Mouse (Mus musculus) urinary bladder, postnatal 25 days (tissue): Measurements from ENCODE around the gene Wfdc10.

Experiments used
- DNase-seq: peaks from one replicate; pipeline ENCODE4 v3.0.0; 2022; ENCODE audit warnings: low spot score

The Wfdc10 gene

DNA sequence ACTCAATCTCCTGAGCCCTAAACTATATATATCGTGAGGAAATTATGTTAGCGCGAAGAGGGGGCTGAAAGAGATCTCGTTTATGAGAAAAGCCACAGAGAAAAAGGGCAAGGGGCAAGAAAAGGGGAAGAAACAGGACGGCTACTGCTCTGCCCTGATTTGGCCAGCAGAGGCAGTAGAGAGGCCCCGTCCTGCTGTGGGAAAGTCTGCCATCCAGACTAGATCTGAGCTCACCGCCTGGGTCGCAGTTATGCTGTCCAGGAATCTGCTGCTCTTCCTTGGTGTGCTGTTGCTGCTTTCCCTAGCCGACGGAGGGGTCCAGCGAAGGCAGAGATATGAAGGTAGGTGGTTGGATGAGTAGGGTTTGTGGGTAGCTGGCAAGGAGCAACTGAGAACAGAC, at the start of gene Wfdc10:
TSS of gene Wfdc10 (plus strand) at position 189 of the 400 bp plus-strand sequence.
- peak; percentile 26 for DNase-seq

DNA sequence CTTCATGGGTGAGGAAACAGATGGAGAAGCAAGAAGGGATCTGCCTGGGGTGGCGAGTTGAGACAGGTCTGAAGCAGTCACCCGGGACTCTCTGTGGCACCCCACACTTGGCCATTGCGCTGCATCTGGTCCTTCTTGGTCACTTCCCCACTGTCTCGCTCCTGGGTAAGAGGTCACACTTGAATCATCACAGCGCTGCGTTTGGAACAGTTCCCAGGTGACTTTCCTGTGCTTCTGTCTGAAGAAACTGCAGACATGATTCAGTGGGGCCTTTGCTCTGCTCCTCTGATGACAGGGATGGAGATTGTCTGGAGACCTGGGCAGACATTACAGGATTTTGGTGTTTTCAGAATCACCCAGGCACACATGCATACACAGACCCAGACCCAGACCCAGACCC, 47.1 kb upstream of the Wfdc10 start:
- DNase-seq, result no peak

DNA sequence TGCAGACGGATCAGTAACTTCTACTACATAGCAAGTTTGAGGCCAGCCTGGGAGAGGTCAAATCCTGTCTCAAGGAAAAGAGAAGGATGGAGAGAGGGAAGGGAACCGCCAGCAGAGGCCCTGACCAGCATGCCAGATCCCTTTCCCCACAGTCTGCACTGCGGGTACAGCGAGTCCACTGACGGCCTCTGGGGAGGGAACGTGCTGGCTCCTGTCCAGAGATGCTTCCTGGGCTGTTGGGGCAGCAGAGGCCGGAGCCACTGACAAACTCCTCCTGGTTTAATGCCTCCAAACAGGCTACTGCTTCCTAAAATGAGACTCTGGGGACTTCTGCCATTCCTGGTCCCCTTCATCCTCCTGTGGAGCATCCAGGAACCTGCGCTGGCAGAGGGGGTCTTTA, 42.4 kb upstream of the Wfdc10 start, which contains the start of the genes Wfdc6b and Wfdc8:
TSS of gene Wfdc6b (plus strand) at position 52 of the 400 bp plus-strand sequence.
TSS of gene Wfdc8 (minus strand) at position 156 of the 400 bp plus-strand sequence.
- peak; percentile 14 for DNase-seq

DNA sequence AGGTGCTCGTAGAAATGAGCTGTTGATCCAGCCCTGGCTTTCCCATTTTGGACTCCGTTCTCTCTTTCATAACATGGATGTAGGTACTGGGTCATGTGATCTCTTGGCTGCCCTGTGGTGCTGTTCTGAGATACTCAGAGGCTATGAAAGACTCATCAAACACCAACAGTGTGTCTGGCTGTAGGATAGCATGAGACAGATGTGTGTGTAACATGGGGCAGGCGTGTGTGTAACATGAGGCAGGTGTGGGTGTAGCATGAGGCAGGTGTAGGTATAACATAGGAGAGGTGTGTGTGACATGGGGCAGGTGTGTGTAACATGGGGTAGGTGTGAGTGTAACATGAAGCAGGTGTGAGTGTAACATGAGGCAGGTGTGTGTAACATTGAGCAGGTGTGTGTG, 40.5 kb upstream of the Wfdc10 start:
- no peak for DNase-seq

DNA sequence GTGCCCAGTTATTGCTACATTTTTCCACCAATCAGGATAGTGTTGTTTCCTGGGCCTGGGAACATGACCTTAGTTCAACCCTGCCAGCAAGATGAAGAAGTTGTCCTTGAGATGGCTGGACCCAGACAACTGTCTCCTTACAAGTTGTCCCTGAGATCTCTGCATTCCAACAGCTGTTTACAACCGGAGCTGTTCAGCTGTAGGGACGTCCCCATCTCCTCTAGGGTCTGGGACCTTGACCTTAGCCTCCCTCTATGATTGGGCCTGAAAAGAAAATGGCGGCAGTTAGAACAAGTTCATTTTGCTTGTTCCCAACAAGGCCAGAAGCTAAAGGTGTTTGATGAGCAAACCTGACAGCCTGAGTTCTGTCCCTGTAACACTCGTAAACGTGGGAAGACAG, 36.8 kb upstream of the Wfdc10 start:
- DNase-seq, result no peak

DNA sequence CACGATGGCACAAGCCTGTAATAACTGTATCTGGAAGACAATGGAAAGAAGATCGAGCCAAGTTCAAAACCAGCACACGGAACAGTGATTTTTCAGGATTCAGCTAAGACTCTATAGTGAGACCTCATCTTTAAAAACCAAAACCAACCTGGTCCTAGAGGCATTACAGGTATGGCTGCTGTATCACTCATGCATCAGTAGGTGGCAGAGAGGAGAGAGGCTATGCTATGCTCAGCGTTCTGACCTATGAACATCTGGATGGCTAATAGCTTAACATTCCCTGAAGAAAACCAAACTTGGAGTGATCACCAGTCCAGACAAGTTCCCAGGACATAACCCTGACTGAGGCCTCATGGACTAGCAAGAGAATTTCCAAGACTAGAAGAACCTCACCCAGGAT, 34.1 kb upstream of the Wfdc10 start:
- no peak for DNase-seq

DNA sequence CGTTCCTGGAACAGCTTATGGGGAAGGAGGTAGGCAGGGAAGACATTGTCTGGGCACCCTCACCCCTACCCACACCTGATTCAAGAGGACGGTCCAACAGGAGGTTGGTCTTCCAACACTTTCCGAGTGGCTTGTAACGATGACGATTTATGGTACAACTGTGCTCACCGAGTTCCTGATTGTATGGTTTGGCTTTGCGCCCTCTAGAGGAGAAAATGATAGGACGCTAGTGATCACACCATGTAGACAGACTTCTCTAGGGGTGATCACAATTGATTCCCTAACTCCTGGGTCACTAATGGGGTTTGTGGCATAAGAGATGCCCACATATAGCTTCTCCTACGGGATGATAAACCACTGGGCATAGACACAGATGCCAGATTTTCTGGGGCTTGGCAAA, 20.6 kb upstream of the Wfdc10 start:
- no peak for DNase-seq

DNA sequence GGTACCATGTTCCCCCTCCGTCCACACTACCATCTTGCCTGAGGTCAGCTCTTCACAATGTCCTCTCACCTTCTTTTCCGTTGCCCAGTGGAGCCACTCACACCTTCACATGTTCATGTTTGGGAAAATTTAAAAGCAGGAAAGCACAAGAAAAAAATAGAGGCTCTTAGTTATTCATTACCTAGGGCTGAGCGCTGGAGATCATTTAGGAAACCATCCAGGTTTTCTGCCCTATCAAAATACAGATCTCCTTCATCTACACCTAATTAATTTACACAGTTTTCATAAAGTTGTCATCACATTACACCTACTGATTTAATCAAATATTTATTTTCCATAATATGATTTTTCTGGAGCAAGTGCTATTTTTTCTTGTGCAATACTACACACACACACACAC, 17.1 kb upstream of the Wfdc10 start, which contains the start of gene Wfdc16:
TSS of gene Wfdc16 (minus strand) at position 101 of the 400 bp plus-strand sequence.
- no peak for DNase-seq

DNA sequence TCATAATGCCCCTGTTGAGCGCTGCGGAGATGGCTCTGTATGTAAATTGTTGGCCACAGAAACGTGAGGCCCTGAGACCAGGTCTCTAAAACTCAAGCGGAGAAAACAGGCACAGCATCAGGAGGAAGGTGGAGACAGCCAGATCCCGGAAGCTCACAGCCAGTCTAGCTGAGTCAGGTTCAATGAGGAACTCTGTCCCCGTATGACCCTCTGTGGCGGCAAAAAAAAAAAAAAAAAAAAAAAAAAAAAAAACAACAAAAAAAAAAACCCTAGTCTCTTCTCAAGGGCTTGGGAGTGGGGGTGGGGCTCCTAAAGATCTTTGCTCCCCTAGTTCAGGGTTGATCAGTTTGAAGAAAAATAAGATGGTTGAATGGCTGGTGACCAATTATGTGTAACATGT, 14.7 kb upstream of the Wfdc10 start:
- no peak for DNase-seq

DNA sequence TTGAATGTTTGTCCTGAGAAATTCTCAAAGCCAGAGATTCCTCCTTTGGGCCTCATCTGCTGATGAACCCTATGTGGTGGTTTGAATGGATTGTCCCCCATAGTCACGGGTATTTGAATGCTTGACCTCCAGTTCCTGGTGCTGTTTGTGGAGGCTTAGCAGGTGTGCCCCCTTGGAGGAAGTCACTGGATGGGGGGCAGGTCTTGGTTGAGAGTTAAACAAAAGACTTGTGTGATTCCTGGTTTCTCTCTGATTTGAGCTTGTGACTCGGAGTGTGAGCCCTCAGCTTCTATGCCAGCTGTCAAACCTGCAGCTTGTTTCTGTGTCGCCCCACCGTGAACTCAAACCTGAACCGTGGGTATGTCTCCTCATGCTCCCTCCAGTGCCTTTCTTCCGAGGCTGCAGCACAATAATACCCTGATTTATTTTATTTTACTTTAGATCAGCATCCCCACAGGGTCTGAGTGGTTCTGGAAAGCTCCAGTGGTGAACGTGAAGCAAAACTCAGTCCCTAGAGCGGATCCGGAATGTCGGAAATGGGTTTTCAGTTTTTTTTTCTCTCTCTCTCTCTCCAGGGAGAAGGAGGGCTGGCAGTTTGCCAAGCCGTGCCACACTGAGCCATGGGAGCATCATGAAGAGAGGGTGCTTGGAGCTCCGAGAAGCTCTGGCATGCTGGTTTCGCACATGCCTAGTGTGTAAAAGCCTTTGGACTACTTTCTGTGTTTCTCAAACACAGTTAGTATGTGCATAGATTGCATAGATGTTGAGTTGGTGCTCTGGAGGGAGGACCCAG, 13.8 kb upstream of the Wfdc10 start:
- DNase-seq, result no peak

DNA sequence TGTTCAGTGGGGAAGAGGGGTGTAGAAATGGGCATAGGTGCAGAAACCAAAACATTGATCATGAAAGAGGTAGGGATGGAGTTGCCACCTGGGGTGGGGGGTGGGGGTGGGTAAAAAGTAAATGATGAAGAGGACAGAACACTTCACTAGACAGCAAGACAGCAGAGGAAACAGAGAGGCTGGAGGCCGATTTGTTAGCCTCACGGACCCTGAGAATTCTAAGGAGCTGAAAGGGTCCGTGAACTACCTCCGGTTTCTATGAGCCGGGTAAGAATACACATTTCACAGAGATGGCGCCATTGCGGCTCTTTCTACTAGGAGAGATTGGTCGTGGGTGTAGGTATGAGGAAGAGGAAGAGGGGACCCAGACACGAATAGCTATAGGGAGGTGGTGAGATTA, 637 bp downstream of the Wfdc10 start, which contains the start of gene Wfdc9:
TSS of gene Wfdc9 (minus strand) at position 101 of the 400 bp plus-strand sequence.
- no peak for DNase-seq

DNA sequence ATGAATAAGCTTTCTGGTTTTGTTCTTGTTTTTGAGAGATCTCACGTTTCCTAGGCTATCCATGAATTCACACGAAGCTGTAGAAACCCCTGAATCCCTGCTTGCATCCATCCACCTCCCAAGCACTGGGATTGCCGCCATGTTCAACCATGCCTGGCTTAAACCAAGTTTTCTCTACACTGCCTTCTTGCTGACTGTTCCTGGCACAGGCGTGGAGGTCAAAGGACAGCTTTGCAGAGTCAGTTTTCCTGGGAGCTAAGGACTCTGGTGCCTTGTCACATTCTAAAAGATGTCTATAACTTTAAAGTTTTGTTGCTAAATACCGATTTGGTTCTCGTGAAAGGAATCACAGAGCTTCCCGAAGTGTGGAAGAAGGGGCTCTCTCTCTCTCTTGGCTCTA, 9.0 kb downstream of the Wfdc10 start:
- no peak for DNase-seq

DNA sequence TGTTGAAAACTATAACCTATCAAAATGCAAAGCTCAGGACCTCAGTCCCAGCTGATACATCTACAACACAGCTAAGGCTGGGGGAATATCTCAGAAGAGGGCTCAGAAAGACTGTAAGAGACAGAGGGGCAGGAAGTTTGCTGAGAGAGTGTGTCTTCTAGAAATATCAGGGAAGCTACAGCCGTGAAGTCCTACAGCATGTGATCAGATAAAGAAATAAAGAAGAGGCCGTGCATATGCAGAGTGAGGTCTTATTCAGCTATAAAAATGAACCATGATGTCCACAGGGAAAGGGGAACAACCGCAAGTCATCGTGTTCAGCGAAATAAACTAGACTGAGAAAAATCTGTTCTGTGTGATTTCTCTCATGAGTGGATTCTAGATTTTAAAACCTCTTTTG, 14.4 kb downstream of the Wfdc10 start:
- DNase-seq, result no peak

DNA sequence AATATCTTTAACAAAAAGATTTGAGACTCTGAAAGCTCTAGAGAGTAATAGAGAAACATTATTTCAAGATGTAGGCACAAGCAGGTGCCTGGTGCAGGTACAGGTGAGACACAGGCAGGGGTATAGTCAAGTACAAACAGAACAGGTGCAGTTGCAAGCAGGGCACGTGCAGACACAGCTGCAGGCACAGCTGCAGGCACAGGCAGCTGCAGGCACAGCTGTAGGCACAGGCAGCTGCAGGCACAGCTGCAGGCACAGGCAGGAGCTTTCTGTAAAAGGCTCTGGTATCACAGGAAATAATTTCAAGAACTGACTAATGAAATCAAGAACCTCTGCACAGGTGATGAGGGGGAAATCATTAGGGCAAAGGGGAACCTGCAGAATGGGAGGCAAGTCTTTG, 15.1 kb downstream of the Wfdc10 start:
- DNase-seq, result no peak

DNA sequence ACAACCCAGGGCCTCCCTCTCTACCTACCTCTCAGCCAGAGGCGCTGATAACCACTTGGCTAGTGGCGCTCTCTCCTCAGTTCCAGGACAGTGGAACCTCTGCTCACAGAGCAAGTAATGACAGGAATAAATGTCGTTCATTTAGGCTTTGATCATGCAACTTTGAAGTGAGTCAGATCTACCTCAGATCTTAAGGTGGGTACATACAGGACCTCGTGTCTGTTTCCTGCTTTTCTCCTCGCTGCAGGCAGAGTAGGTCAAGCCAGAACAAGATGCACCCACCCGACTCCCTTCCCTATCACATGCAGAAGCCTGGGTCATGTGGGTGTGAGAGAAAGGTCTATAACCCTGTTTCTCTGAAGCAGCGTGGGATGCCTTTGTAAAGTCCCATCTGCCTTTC, 18.1 kb downstream of the Wfdc10 start, which contains the start of gene Wfdc11:
TSS of gene Wfdc11 (minus strand) at position 101 of the 400 bp plus-strand sequence.
- DNase-seq, result no peak

DNA sequence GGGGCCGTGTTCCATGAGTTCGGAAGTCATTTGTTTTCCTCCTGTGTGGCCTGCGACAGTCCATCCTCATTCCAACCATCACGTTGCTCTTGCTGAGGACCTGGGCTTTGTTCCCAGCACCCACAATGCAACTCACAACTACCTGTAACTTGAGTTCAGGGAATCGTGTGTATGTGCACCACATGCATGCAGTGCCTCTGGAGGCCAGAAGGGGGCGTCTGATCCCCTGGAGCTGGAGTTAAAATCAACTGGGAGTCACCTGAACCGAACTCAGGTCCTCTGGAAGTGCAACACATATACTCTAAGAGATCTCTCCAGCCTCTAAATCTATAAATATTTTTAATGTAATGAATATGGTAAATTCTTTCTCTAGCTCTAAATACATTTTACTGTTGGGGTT, 20.3 kb downstream of the Wfdc10 start:
- DNase-seq, result no peak

DNA sequence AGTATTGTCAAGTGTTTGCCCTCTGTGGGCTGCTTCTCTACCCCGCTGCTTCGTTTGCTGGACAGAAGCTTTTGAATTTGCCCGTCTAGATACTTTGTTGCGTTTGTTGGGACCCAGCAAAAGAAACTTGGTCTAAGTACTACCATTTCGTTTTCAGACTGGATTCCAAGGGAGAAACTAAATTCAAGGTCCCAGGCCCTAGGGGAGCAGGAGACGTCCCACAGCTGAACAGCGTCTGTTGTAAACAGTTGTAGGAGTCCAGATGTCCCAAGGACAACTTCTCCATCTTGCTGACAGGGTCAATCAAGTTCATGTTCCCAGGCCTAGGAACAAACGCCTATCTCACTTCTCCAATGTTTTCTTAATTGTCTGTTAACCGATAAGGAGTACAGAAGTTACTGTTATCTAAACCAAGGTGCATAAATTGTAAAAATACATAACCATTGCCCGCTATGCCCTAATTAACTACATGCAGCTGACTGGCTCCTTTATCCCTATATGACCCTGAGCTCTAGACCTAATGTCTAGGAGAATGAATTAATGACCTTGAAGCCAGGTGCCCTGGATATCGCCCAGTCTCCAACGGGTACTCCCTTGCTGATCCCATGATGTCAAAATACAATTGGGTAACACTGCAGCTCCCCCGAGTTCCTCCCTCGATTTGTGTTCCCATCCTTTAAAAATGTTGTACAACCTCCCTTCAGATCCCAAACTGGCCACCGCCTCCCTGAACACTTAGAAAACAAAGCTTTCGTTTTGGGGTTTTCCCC, 21.3 kb downstream of the Wfdc10 start:
- no peak for DNase-seq

DNA sequence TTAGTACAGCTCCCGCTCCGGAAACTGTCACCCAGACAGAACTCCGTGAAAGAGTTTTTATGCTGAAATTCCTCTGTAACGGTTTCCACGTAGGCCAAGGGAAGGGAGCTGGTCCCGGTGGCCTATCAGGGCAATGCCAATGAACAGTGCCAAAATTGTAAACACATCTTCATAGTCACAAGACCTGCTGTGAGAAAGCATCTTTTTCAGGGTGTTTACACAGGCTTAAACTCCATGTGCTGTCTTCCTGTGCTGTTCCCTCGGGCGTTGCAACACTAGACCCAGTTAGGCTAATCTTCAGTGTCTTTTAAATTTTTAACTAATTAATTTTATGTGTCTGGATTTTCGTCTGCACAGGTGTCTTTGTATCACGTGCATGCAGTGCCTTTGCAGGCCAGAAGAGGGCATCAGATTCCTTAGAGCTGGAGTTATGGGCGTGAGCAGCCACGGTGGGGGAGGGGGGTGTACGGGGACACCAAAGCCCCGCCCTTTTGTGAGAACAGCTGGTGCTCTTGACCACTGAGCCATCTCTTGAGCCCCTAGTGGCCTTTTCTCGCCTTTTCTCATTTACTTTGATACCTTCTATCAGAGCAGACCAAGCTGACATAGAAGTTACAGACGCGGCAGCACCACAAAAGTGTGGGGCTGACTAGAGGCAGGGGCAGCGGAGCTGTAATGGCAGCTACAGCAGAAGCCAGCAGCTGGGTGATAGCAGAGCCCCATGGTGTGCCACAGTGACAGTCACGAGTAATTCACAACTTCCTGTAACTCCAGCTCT, 23.2 kb downstream of the Wfdc10 start:
- DNase-seq, result peak; percentile 56

DNA sequence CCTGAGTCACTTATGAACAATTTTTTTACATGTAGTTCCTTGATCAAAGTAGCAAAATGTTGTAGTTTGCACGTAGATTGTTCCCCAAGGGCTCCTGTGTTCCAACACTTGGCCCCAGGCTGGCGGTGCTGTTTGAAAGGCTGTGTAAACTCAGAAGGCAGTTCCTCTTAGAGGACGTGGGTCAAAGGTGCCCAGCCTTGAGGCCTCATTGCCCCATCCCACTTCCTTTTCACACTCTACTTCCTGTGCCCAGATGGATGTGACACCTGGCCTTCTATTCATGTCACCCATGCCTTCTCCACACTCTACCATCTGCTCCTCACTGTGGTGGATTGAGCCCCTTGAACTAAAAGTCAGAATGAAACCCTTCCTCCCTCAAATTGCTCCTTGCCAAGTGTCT, 24.1 kb downstream of the Wfdc10 start:
- DNase-seq, result no peak

DNA sequence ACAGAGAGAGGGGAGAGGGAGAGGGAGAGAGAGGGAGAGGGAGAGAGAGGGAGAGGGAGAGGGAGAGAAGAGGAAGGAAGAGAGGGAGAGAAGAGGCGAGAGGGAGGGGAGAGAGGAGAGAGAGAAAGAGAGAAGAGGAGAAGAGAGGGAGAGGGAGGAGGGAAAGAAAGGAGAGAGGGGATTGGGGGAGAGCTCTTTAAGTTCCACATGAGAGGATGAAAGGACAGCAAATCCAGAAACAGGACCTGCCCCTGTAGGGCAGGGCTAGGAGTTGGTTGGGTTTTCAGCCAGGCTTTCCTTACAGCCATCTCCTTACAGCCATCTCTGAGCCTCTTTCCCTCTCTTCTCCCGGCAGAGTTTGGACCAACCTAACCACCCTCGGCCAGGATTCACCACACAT, 29.0 kb downstream of the Wfdc10 start, which contains the start of gene Wfdc13:
TSS of gene Wfdc13 (plus strand) at position 301 of the 400 bp plus-strand sequence.
- DNase-seq, result no peak

DNA sequence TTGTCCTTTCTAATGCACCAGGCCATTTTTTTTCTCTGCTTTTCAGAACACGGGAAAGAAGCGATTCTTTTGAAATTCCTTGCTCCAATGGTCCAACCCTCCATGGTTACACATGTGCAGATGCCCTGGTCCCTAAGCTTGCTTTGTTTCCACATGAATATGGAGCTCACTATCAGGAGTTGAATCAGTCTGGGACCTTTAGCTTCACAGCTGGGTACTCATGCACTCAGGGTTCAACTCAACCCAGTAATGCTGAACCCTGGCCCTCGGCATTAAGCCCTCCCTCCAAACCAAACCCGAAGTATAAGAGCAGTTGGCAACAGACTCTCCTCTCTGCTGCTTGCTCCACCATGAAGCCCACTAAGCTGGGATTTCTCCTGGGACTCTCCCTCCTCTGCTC, 42.4 kb downstream of the Wfdc10 start, which contains the start of gene Spint4:
TSS of gene Spint4 (plus strand) at position 301 of the 400 bp plus-strand sequence.
- no peak for DNase-seq

DNA sequence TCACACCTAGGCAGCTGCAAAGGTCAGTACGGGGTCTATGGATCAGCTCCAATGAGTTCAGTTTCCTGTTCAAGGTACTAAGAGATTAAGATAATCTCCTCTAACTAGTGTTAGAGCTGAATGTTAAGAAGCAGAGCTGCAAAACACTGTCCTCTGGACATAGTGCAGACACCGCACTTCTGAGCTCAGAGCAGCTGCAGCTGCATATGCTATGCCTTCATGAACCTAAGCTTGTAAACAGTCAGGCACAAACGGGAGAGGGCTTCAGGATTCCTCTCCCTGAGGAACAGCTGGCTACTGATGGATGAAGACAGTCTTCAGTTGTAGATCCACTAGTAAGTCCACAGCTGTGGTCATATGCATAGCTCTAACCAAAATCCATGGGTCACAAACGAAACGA, 45.1 kb downstream of the Wfdc10 start:
- DNase-seq, result no peak
